Mouse (Mus musculus): ENCODE results near the gene Prkaa2. TPM values are rescaled to one million over a fixed set of nuclear protein-coding genes. Genes with fewer than 3 reads are reported as not detected.
A peak's percentile ranks its signal among the peaks of the same experiment; 100 is the strongest.

Gene Prkaa2
- polyA plus RNA-seq, 1 experiment from 2014 or later: 2.2 TPM

DNA sequence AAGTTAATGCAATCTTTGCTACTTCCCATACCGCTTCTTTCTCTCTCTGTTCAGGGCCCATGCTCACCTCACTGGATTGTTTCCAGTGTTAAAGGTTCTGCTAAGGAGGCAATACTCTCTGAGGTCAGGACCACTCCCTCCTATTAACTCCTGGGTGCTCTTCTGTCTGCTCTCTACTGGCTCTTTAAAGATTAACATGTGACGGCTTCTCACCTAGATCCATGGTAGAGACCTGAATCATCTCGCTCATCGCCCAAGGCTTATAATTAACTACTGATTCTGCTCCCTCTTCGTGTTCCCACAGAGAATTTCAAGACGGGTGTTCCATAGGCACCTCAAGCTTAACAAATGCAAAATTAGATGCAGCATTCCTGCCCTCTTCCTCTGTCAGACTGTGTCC is 33.5 kb downstream of the Prkaa2 start:
- no peak overlapping the region for H3K27ac ChIP-seq
- no peak for ATAC-seq (ENCODE audit: insufficient read depth, low FRiP score, low read depth)
- H3K9me3 ChIP-seq: no peaks in the 10 kb centered on the region
- H3K9ac ChIP-seq: no peak overlapping the region
- WGBS: 81% methylated on average over 6 of the region's 6 CpGs
- no peaks in the 10 kb centered on the region for H3K4me1 ChIP-seq
- no peak overlapping the region for H3K4me2 ChIP-seq
- H3K36me3 ChIP-seq: no peaks in the 10 kb centered on the region
- H3K4me3 ChIP-seq (replicated peaks): no peak overlapping the region
- H3K27me3 ChIP-seq (replicated peaks): no peaks in the 10 kb centered on the region

DNA sequence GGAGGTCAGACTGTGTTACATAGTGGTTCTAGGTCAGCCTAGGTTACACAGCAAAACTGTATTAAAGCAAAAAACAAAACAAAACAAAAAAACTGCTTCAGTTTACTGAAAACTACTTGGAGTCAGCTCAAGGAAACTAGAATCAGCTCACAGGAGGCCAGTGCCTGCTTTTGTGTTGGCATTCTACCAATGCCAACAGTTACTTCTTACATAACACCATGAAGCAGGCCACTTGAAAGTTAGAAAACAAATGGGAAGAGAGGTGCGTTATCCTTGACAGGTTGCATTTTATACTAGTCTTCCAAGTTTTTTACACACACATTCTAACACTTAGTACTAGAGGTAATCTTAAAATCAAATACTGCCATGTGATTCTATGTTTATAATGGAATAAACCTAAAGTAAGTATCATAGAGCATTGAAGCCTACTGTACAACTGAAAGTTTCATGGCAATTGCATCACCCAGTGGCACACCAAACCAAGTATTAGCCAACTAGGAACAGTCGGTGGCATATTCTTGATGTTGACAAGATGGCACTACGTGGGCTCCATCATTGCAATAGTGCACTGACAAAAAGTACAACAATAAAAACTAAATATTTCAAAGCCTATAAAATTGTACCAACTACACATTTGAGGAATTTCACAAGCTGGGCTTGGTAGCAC is 37.8 kb downstream of the Prkaa2 start:
- Histone ChIP-seq H3K9me3 (no peaks in the 10 kb centered on the region), H3K36me3 (no peaks in the 10 kb centered on the region), H3K27ac (no peak overlapping the region), H3K4me3 (replicated peaks) (no peak overlapping the region), H3K4me2 (no peak overlapping the region), H3K9ac (no peak overlapping the region), H3K4me1 (no peaks in the 10 kb centered on the region), H3K27me3 (replicated peaks) (no peaks in the 10 kb centered on the region)
- 92% methylated on average over 3 of the region's 3 CpGs for whole genome bisulfite sequencing
- no peak for ATAC-seq (ENCODE audit: insufficient read depth, low FRiP score, low read depth)

DNA sequence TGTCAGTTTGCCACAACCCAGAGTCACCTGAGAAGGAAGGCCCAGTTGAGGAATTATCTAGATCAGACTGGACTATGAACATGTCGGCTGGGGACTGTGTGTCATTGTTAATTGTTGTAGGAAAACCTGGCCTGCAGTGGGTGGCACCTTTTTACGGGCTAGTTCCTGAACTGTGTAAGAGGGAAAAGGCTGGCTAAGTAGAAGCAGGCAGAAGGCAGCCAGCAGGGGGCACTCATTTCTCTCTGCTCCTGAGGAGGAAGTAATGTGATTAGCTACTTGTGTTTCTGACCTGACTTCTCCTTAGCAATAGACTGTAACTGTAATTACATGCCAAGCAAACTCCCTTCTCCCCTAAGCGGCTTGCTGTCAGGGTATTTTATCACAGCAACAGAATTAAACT is 38.7 kb downstream of the Prkaa2 start:
- Histone ChIP-seq H3K36me3 (no peaks in the 10 kb centered on the region), H3K4me1 (no peaks in the 10 kb centered on the region), H3K27ac (no peak overlapping the region), H3K4me3 (replicated peaks) (no peak overlapping the region), H3K9ac (no peak overlapping the region), H3K27me3 (replicated peaks) (no peaks in the 10 kb centered on the region), H3K4me2 (no peak overlapping the region), H3K9me3 (no peaks in the 10 kb centered on the region)
- 31% methylated on average over 3 of the region's 3 CpGs for WGBS
- ATAC-seq (ENCODE audit: insufficient read depth, low FRiP score, low read depth): peak; percentile 71

- Histone ChIP-seq H3K4me1 (no peaks in the 10 kb centered on the region), H3K9me3 (no peaks in the 10 kb centered on the region), H3K36me3 (no peaks in the 10 kb centered on the region), H3K9ac (no peak overlapping the region), H3K4me2 (no peak overlapping the region), H3K27ac (no peak overlapping the region), H3K27me3 (replicated peaks) (no peaks in the 10 kb centered on the region), H3K4me3 (replicated peaks) (no peak overlapping the region)
- no peak for ATAC-seq (ENCODE audit: insufficient read depth, low FRiP score, low read depth)
- 95% methylated on average over 5 of the region's 5 CpGs for WGBS
Observed at GRCm38 (mm10) chr4:105051291-105051690, 58.4 kb downstream of the Prkaa2 start.

DNA sequence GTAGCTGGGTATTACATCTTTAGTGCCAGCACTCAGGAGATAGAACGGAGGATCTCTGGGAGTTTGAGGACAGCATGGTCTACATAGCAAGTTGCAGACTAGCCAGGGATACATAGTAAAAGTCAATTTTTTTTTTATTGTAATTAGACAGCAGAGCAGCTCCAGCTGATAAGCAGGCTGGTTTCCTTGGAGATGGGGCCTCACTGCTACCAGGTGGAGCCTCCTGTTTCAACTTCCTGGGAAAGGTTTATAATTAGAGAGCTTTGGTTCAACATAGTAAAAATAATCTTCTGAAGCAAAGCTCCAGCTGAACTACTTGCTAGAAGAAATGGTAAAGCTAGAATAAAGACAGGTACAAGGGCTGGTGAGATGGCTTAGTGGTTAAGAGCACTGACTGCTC is 59.6 kb downstream of the Prkaa2 start:
- Histone ChIP-seq H3K27ac (no peak overlapping the region), H3K9me3 (no peaks in the 10 kb centered on the region), H3K4me3 (replicated peaks) (no peak overlapping the region), H3K27me3 (replicated peaks) (no peaks in the 10 kb centered on the region), H3K9ac (no peak overlapping the region), H3K4me1 (no peaks in the 10 kb centered on the region), H3K4me2 (no peak overlapping the region), H3K36me3 (no peaks in the 10 kb centered on the region)
- no peak for ATAC-seq (ENCODE audit: insufficient read depth, low FRiP score, low read depth)
- WGBS: 76% methylated on average over 1 of the region's 1 CpGs

- Histone ChIP-seq H3K27ac (no peak overlapping the region), H3K9me3 (no peaks in the 10 kb centered on the region), H3K27me3 (replicated peaks) (no peaks in the 10 kb centered on the region), H3K36me3 (no peaks in the 10 kb centered on the region), H3K4me1 (no peaks in the 10 kb centered on the region), H3K4me2 (no peak overlapping the region), H3K4me3 (replicated peaks) (no peak overlapping the region), H3K9ac (no peak overlapping the region)
- ATAC-seq (ENCODE audit: insufficient read depth, low FRiP score, low read depth): no peak
Observed at GRCm38 (mm10) chr4:105034259-105034658, 75.4 kb downstream of the Prkaa2 start.

DNA sequence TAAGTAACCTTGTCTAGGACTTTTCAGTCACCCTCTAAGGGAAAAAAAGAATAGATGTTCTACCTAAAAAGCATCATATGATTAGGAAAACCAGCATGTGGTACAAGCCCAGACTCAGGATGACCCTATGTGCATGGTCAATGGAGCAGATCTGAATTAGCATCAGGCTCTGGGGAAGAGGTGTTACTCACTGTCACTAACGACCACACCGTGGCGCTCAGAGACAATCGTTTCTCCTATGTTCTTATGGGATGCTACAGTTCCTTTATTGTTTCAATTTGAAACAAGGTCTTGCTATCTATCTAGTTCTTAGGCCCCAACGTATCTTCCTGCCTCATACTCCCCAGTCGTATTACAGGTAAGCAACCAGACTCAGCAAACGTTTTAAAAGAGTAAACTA is 76.5 kb downstream of the Prkaa2 start:
- no peaks in the 10 kb centered on the region for H3K4me1 ChIP-seq
- H3K4me2 ChIP-seq: no peak overlapping the region
- no peak for ATAC-seq (ENCODE audit: insufficient read depth, low FRiP score, low read depth)
- H3K9ac ChIP-seq: no peak overlapping the region
- no peaks in the 10 kb centered on the region for H3K27me3 ChIP-seq (replicated peaks)
- WGBS: 55% methylated on average over 7 of the region's 7 CpGs
- no peak overlapping the region for H3K4me3 ChIP-seq (replicated peaks)
- H3K36me3 ChIP-seq: no peaks in the 10 kb centered on the region
- H3K27ac ChIP-seq: no peak overlapping the region
- H3K9me3 ChIP-seq: no peaks in the 10 kb centered on the region

GRCm38 (mm10) chr4:105031104-105031503 is 78.6 kb downstream of the Prkaa2 start:
- no peak for ATAC-seq (ENCODE audit: insufficient read depth, low FRiP score, low read depth)
- no peaks in the 10 kb centered on the region for H3K4me1 ChIP-seq
- no peaks in the 10 kb centered on the region for H3K27me3 ChIP-seq (replicated peaks)
- H3K4me3 ChIP-seq (replicated peaks): no peak overlapping the region
- 63% methylated on average over 8 of the region's 8 CpGs for WGBS
- no peak overlapping the region for H3K4me2 ChIP-seq
- H3K9me3 ChIP-seq: no peaks in the 10 kb centered on the region
- no peak overlapping the region for H3K27ac ChIP-seq
- H3K9ac ChIP-seq: no peak overlapping the region
- no peaks in the 10 kb centered on the region for H3K36me3 ChIP-seq

- no peak overlapping the region for H3K9ac ChIP-seq
- no peaks in the 10 kb centered on the region for H3K36me3 ChIP-seq
- ATAC-seq (ENCODE audit: insufficient read depth, low FRiP score, low read depth): no peak
- H3K27me3 ChIP-seq (replicated peaks): no peaks in the 10 kb centered on the region
- no peak overlapping the region for H3K4me2 ChIP-seq
- H3K4me1 ChIP-seq: no peaks in the 10 kb centered on the region
- H3K27ac ChIP-seq: no peak overlapping the region
- no peaks in the 10 kb centered on the region for H3K9me3 ChIP-seq
- H3K4me3 ChIP-seq (replicated peaks): no peak overlapping the region
- 79% methylated on average over 6 of the region's 6 CpGs for WGBS
Observed at GRCm38 (mm10) chr4:105027278-105027677, 82.4 kb downstream of the Prkaa2 start.

DNA sequence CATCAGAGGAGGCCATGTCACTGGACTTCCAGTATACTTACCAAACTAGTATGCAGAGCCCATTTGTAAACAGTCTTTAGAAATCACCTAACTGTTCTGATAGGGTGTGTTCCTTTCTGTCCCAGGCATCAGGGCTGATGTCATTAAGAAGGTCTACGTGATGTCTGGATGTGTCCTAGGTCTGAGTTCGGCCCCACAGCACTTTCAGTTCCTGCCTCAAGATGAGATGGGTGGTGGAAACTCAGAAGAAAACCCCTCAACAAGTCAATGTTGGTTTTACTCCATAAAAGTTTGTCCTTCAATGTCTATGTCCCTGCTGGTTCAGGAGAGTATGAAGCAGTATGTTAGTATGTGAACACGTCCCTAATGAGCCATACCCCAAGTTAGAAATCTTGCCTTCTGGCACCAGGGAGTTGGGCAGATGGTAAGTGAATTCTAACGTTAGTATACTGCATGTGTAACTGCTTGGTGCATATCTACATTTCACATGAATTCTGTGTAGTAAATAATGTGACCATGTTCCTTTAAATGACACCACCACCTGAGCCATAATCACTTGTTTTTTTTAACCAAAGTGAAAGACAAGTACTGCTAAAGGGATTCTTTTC is 93.6 kb downstream of the Prkaa2 start:
- no peak overlapping the region for H3K4me3 ChIP-seq (replicated peaks)
- 78% methylated on average over 4 of the region's 4 CpGs for WGBS

DNA sequence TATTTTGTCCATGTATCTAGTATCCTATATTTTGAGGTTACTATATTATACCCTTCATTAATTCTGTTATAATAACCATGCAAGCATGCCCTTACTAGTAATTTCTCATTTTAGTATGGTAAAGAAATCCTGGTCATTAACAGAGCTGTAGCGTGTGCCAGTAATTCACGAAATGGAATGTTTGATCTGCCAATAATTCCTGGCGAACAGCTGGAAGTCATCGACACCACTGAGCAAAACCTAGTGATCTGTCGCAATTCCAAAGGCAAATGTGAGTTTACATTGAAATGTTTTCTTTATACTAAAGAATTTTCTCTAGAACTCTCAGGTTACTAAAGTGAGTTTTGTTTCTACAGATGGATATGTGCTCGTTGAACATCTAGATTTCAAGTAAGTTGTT is 94.2 kb downstream of the Prkaa2 start:
- no peak overlapping the region for H3K4me3 ChIP-seq (replicated peaks)
- H3K9me3 ChIP-seq: no peaks in the 10 kb centered on the region
- 52% methylated on average over 6 of the region's 6 CpGs for WGBS
- H3K9ac ChIP-seq: no peak overlapping the region
- H3K4me1 ChIP-seq: no peaks in the 10 kb centered on the region
- no peak overlapping the region for H3K27ac ChIP-seq
- ATAC-seq (ENCODE audit: insufficient read depth, low FRiP score, low read depth): no peak
- H3K27me3 ChIP-seq (replicated peaks): no peaks in the 10 kb centered on the region
- no peak overlapping the region for H3K4me2 ChIP-seq
- no peaks in the 10 kb centered on the region for H3K36me3 ChIP-seq

More for the DNA sequence above, 93.6 kb downstream of the Prkaa2 start:
- no peak overlapping the region for H3K4me2 ChIP-seq
- H3K9me3 ChIP-seq: no peaks in the 10 kb centered on the region
- no peaks in the 10 kb centered on the region for H3K4me1 ChIP-seq
- H3K36me3 ChIP-seq: no peaks in the 10 kb centered on the region
- H3K27me3 ChIP-seq (replicated peaks): no peaks in the 10 kb centered on the region
- no peak overlapping the region for H3K9ac ChIP-seq
- H3K27ac ChIP-seq: no peak overlapping the region
- no peak for ATAC-seq (ENCODE audit: insufficient read depth, low FRiP score, low read depth)

DNA sequence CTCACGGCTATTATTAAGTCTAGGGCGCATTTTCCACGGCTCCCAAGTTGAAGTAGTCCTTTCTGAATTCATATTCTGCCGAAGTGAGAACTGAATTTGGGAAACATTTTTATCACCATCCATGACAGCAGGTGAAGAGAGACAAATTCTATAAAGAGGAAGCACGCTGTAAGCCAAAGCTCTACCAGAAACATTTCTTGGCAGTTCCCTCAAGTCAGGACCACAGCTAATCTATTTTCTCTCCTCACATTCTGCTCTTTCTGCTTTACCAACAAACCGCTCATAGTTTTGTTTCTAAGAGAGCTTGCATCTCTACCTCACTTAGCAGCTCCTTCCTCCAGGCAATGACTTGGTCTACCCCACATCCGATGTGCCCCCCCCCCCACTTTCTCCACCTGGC is 96.0 kb downstream of the Prkaa2 start:
- WGBS: 87% methylated on average over 7 of the region's 7 CpGs
- H3K9ac ChIP-seq: no peak overlapping the region
- H3K9me3 ChIP-seq: no peaks in the 10 kb centered on the region
- no peaks in the 10 kb centered on the region for H3K36me3 ChIP-seq
- H3K4me3 ChIP-seq (replicated peaks): no peak overlapping the region
- no peaks in the 10 kb centered on the region for H3K27me3 ChIP-seq (replicated peaks)
- H3K4me1 ChIP-seq: no peaks in the 10 kb centered on the region
- H3K27ac ChIP-seq: no peak overlapping the region
- no peak overlapping the region for H3K4me2 ChIP-seq
- no peak for ATAC-seq (ENCODE audit: insufficient read depth, low FRiP score, low read depth)

All from stomach, embryonic 15.5 days (tissue).